28 mouse cellular contexts compared by ENCODE assay signal in genomic region chr14:104005132-104005531, GRCm38 (mm10).
DNase-seq lines count a peak whose midpoint lies in the region; ATAC-seq lines count a peak whose summit lies in the region.
"Had no signal": no experiment of that assay in that cellular context is flagged by ENCODE, and none has a peak within 500 bp of the region (broad histone marks: within the 10 kb centered on the region; RNA-seq: fewer than 3 reads in every experiment).

No protein-coding gene starts in this region.

- no peak overlapping the region for H3K9ac ChIP-seq in heart, embryonic 12.5 days
- H3K9ac ChIP-seq: embryonic facial prominence, embryonic 12.5 days; heart, embryonic 15.5 days; hindbrain, embryonic 14.5 days; limb, embryonic 12.5 days; neural tube, embryonic 12.5 days had no signal

- H3K9me3 ChIP-seq in heart, embryonic 12.5 days (replicated peaks), result no peaks in the 10 kb centered on the region
- H3K9me3 ChIP-seq: embryonic facial prominence, embryonic 12.5 days; heart, embryonic 15.5 days; limb, embryonic 12.5 days; neural tube, embryonic 12.5 days had no signal

- WGBS in heart, embryonic 12.5 days, result 72% methylated on average over 2 of the region's 2 CpGs

- intact Hi-C loops in gastrocnemius, postnatal 36 days (cut with DNase I), result no loop called here
- intact Hi-C loops in left cerebral cortex, postnatal 4 days (cut with DNase I), result no loop called here

- no peak for ATAC-seq in heart, embryonic 12.5 days (ENCODE audit: insufficient number of reproducible peaks, low FRiP score)
- ATAC-seq in common myeloid progenitor, adult 5-6 weeks (replicated peaks; ENCODE audit: low read depth, poor library complexity, severe bottlenecking), result peak; percentile 85
- peak; percentile 80 for ATAC-seq in megakaryocyte progenitor cell, adult 5-6 weeks (replicated peaks; ENCODE audit: poor library complexity)
- ATAC-seq: intestine, postnatal 0 days had no signal

- H3K27me3 ChIP-seq in heart, embryonic 12.5 days (replicated peaks), result no peaks in the 10 kb centered on the region
- H3K27me3 ChIP-seq: embryonic facial prominence, embryonic 12.5 days; heart, embryonic 15.5 days; limb, embryonic 12.5 days; neural tube, embryonic 12.5 days had no signal

- no peaks in the 10 kb centered on the region for H3K4me1 ChIP-seq in heart, embryonic 12.5 days (replicated peaks)
- H3K4me1 ChIP-seq: embryonic facial prominence, embryonic 12.5 days; heart, embryonic 15.5 days; limb, embryonic 12.5 days; neural tube, embryonic 12.5 days had no signal

- H3K36me3 ChIP-seq in heart, embryonic 12.5 days, result no peaks in the 10 kb centered on the region
- H3K36me3 ChIP-seq: embryonic facial prominence, embryonic 12.5 days; heart, embryonic 15.5 days; limb, embryonic 12.5 days; neural tube, embryonic 12.5 days had no signal

- no peak overlapping the region for H3K4me2 ChIP-seq in heart, embryonic 12.5 days
- H3K4me2 ChIP-seq: embryonic facial prominence, embryonic 12.5 days; heart, embryonic 15.5 days; hindbrain, embryonic 14.5 days; limb, embryonic 12.5 days; midbrain, embryonic 11.5 days; neural tube, embryonic 12.5 days had no signal

- H3K4me3 ChIP-seq in heart, embryonic 12.5 days, result no peak overlapping the region
- H3K4me3 ChIP-seq: embryonic facial prominence, embryonic 12.5 days; erythroblast, embryonic 14.5 days; heart, adult 2 months; heart, embryonic 15.5 days; limb, embryonic 12.5 days; myocyte; neural tube, embryonic 12.5 days had no signal

- H3K27ac ChIP-seq in heart, embryonic 12.5 days (ENCODE audit: poor library complexity, severe bottlenecking), result no peak overlapping the region
- H3K27ac ChIP-seq: embryonic facial prominence, embryonic 12.5 days; heart, adult 2 months; heart, embryonic 15.5 days; hindbrain, embryonic 14.5 days; limb, embryonic 12.5 days; neural tube, embryonic 12.5 days had no signal

- peak; percentile 8 for DNase-seq in gastrocnemius, adult 18-20 months (ENCODE audit: low spot score)
- no peak for DNase-seq in gastrocnemius, postnatal 36 days
- peak; percentile 5 to 17 for DNase-seq in heart, adult 9 months (ENCODE audit: low spot score in 2 of 2)
- DNase-seq in lung, postnatal 10 days, result no peak
- DNase-seq in left cerebral cortex, postnatal 4 days, result no peak
- DNase-seq: adrenal gland, postnatal 14 days; cerebellum, adult 2 months; cerebellum, postnatal 25 days; kidney, postnatal 14 days; layer of hippocampus, adult 9-11 months; lung, postnatal 4 days; right cerebral cortex, adult 18-20 months; right cerebral cortex, postnatal 4 days; thymus, adult 2 months; thymus, postnatal 36 days had no signal

Comparison
In these comparisons a context has a peak if more than half of its experiments do, and no peak if none do; other contexts are left out.
1. DNase-seq: peak in gastrocnemius, adult 18-20 months (single experiment) and heart, adult 9 months (2 of 2); none in gastrocnemius, postnatal 36 days (0 of 2), lung, postnatal 10 days (single experiment) and left cerebral cortex, postnatal 4 days (single experiment).